Mouse (Mus musculus) lung, postnatal 0 days (tissue): ENCODE data around the gene Chd2. TPM values are rescaled to one million over a fixed set of nuclear protein-coding genes. Genes with fewer than 3 reads are reported as not detected.

Experiments
- ATAC-seq: fragments of 200-750 bp; cut with Nextera tagmentation; 2 replicates; pipeline ENCODE4 v1.8.0; 2017; ENCODE audit warnings: moderate library complexity
- DNase-seq: peaks from one replicate; pipeline ENCODE4 v3.0.0-alpha.2; 2016; ENCODE audit warnings: low spot score
- H3K27ac ChIP-seq: fragments of 300-500 bp; sonication (generic); 2 replicates; pipeline ENCODE4 v1.5.1; 2014; ENCODE audit warnings: antibody characterized with exemption, mild to moderate bottlenecking, low read length, mixed read lengths
- H3K27me3 ChIP-seq: fragments of 300-500 bp; sonication (generic); replicated peaks from 2 replicates; pipeline ENCODE4 v1.6.1; 2014; ENCODE audit warnings: low read length, mixed read lengths; ENCODE audit not compliant: insufficient read depth
- H3K36me3 ChIP-seq: fragments of 300-500 bp; sonication (generic); 2 replicates; pipeline ENCODE4 v1.6.1; 2014; ENCODE audit warnings: low read length, mixed read lengths; ENCODE audit not compliant: insufficient read depth
- H3K4me1 ChIP-seq: fragments of 300-500 bp; sonication (generic); 2 replicates; pipeline ENCODE4 v1.6.1; 2014; ENCODE audit warnings: antibody characterized with exemption, low read depth, low read length, mixed read lengths; ENCODE audit not compliant: insufficient read depth
- H3K4me2 ChIP-seq: fragments of 300-500 bp; sonication (generic); replicated peaks from 2 replicates; pipeline ENCODE4 v1.6.1; 2014; ENCODE audit warnings: low read depth, mild to moderate bottlenecking, low read length, moderate library complexity, mixed read lengths
- H3K4me3 ChIP-seq: fragments of 300-500 bp; sonication (generic); 2 replicates; pipeline ENCODE4 v1.5.1; 2014; ENCODE audit warnings: low read depth, low read length
- H3K9ac ChIP-seq: fragments of 300-500 bp; sonication (generic); replicated peaks from 2 replicates; pipeline ENCODE4 v1.6.1; 2014; ENCODE audit warnings: low read depth, mild to moderate bottlenecking
- H3K9me3 ChIP-seq: fragments of 300-500 bp; sonication (generic); 2 replicates; pipeline ENCODE4 v1.6.1; 2016; ENCODE audit warnings: low read length, mixed read lengths
- CTCF ChIP-seq: IDR thresholded peaks from 2 replicates; pipeline ENCODE4 v1.5.1; 2016; ENCODE audit warnings: antibody characterized with exemption, mild to moderate bottlenecking
- EP300 ChIP-seq: IDR thresholded peaks from 2 replicates; pipeline ENCODE4 v1.6.1; 2016; ENCODE audit warnings: antibody characterized with exemption, mild to moderate bottlenecking, control low read depth
- WGBS: fragments of 180-500 bp; shearing (Covaris S2); extraction: QIAGEN DNeasy Blood & Tissue Kit; methylation state at CpG from one replicate; pipeline ENCODE4 v1.1.7; 2014; 5-methylcytosine and 5-hydroxymethylcytosine counted together
- polyA plus RNA-seq: library from polyadenylated mRNA; unstranded; fragments of >200 nt; fragmentation: Nextera tagmentation; extraction: Ambion mirVana; gene quantifications from 2 replicates; pipeline ENCODE4 v1.2.1, GENCODE M21; 2015

Chd2 gene
- polyA plus RNA-seq, 1 experiment from 2014 or later = 38.0 TPM

GRCm38 (mm10) chr7:73542131-73542853 is 662 bp upstream of the Chd2 start:
- no peaks in the 10 kb centered on the region for H3K36me3 ChIP-seq
- TF ChIP-seq EP300 = no peak; the same call in 1 of the 2 replicates
- peak; percentile 35 for TF ChIP-seq CTCF
- H3K27me3 ChIP-seq = no peaks in the 10 kb centered on the region
- H3K9me3 ChIP-seq = no peaks in the 10 kb centered on the region
- H3K4me3 ChIP-seq = no peak overlapping the region
- WGBS = 63% methylated on average over 7 of the region's 7 CpGs
- H3K4me1 ChIP-seq = no peaks in the 10 kb centered on the region; the same call in 1 of the 2 replicates
- peak overlapping the region; percentile 99 for H3K27ac ChIP-seq
- ATAC-seq = no peak
- no peak overlapping the region for H3K9ac ChIP-seq
- no peak for DNase-seq
- no peak overlapping the region; the same call in 1 of the 2 replicates for H3K4me2 ChIP-seq

GRCm38 (mm10) chr7:73541079-73541390 is 595 bp downstream of the Chd2 start:
- peak overlapping the region; percentile 56 for H3K4me2 ChIP-seq

GRCm38 (mm10) chr7:73540202-73541078 is 1.2 kb downstream of the Chd2 start:
- H3K27ac ChIP-seq = peak overlapping the region; percentile 89
- H3K4me2 ChIP-seq = peak overlapping the region; percentile 56
- no peaks in the 10 kb centered on the region for H3K9me3 ChIP-seq
- no peaks in the 10 kb centered on the region for H3K27me3 ChIP-seq
- H3K9ac ChIP-seq = peak overlapping the region; percentile 89
- H3K36me3 ChIP-seq = no peaks in the 10 kb centered on the region
- TF ChIP-seq EP300 (no peak), CTCF (no peak)
- WGBS = under 1% methylated on average over 12 of the region's 12 CpGs
- peak overlapping the region; percentile 63 for H3K4me3 ChIP-seq
- peak; percentile 61 for DNase-seq
- H3K4me1 ChIP-seq = peaks cover 7% of the 10 kb centered on the region
- no peak for ATAC-seq

More at GRCm38 (mm10) chr7:73541079-73541390, 595 bp downstream of the Chd2 start:
- Histone ChIP-seq H3K27me3 (no peaks in the 10 kb centered on the region), H3K4me1 (peaks cover under 1% of the 10 kb centered on the region), H3K4me3 (peak overlapping the region; percentile 63), H3K9ac (peak overlapping the region; percentile 89), H3K9me3 (no peaks in the 10 kb centered on the region), H3K27ac (peak overlapping the region; percentile 99), H3K36me3 (no peaks in the 10 kb centered on the region)
- WGBS = under 1% methylated on average over 4 of the region's 4 CpGs
- DNase-seq (no peak), ATAC-seq (no peak)
- no peak for TF ChIP-seq CTCF

- Histone ChIP-seq H3K27ac (peak overlapping the region; percentile 59; the same call in 1 of the 2 replicates), H3K9me3 (no peaks in the 10 kb centered on the region), H3K36me3 (no peaks in the 10 kb centered on the region), H3K27me3 (no peaks in the 10 kb centered on the region), H3K4me2 (peak overlapping the region; percentile 66), H3K4me3 (peak overlapping the region; percentile 38), H3K9ac (peak overlapping the region; percentile 55), H3K4me1 (peaks cover 9% of the 10 kb centered on the region)
- TF ChIP-seq CTCF (no peak), EP300 (no peak)
- DNase-seq (peak; percentile 57), ATAC-seq (no peak)
- 15% methylated on average over 2 of the region's 2 CpGs for WGBS
Measured at GRCm38 (mm10) chr7:73539116-73539682, 2.4 kb downstream of the Chd2 start.

- Histone ChIP-seq H3K9ac (peak overlapping the region; percentile 58), H3K9me3 (no peaks in the 10 kb centered on the region), H3K27me3 (no peaks in the 10 kb centered on the region), H3K4me2 (peak overlapping the region; percentile 66), H3K27ac (peak overlapping the region; percentile 97), H3K4me3 (peak overlapping the region; percentile 38), H3K36me3 (no peaks in the 10 kb centered on the region), H3K4me1 (peaks cover 15% of the 10 kb centered on the region)
- no peak for DNase-seq
- no peak for ATAC-seq
- TF ChIP-seq CTCF = no peak
- no peak for TF ChIP-seq EP300
- WGBS = 3% methylated on average over 4 of the region's 4 CpGs
Measured at GRCm38 (mm10) chr7:73538424-73539079, 3.1 kb downstream of the Chd2 start.
